Mouse (Mus musculus) stomach, embryonic 14.5 days (tissue): ENCODE measurements at regions not wholly inside any gene's neighbourhood (a gene's known extent, or its start where the extent isn't known, plus 50 kb on each side); places are given as distances from the start of the nearest gene placed in this dataset. TPM values are rescaled to one million over a fixed set of nuclear protein-coding genes. Genes with fewer than 3 reads are reported as not detected.

Experiments
- microRNA-seq: library from miRNA; unstranded; fragments of <30 nt; microRNA quantifications from one replicate; pipeline ENCODE4, GENCODE M21; 2016

Small RNA genes lying in the stretch of these regions (microRNA-seq; reads per million reads assigned to microRNA genes)
- gene Gm27760: not detected
